Mouse (Mus musculus): ENCODE measurements around the gene Il20ra.
A peak's percentile ranks its signal among the peaks of the same experiment; 100 is the strongest.
"Not testable (repeated sequence)": the region's sequence is repeated elsewhere in the genome, so short reads cannot be mapped to it uniquely, and the experiment has no call there.

Il20ra gene

DNA sequence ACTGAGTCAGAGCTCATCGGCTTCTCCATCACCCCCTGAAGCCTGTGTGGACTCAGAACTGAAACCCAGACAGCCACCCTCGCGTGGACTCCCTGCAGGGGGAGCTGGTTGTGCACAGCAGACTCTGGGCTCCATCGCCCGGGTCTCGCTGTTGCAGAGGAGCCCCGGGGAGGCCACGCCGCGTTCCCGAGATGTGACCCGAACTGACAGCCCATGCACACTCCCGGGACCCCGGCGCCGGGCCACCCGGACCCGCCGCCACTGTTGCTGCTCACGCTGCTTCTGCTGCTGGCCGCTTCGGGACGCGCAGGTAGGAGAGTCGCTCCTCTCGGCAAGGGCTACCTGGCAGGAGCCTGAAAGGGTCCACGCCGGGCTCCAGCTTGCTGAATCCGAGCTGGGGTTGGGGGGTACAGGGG lies at the start of gene Il20ra:
Gene Il20ra, plus strand, starts transcription at position 150 of the 416 bp plus-strand sequence.
- peak; percentile 33 for DNase-seq (ENCODE audit: low read depth, low spot score)

DNA sequence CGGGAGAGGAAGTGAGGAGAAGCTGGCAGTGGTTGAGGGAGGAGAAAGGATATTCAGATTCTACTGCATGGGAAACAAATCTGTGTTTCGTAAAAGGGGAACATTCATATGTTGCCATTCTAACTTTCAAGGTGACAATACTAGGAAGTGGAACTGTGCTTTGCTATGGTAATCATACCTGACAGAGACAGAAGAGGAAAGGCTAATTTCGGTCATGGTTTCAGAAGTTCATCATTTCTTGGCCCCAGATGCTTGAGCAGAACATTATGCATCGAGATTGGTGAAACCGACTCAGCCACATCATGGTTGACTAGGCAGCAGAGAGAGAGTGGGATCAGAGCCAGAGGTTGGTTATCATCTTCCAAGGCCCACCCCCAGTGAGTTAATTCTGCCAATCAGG lies 43.4 kb upstream of the Il20ra start:
- DNase-seq (ENCODE audit: low read depth, low spot score), result no peak

DNA sequence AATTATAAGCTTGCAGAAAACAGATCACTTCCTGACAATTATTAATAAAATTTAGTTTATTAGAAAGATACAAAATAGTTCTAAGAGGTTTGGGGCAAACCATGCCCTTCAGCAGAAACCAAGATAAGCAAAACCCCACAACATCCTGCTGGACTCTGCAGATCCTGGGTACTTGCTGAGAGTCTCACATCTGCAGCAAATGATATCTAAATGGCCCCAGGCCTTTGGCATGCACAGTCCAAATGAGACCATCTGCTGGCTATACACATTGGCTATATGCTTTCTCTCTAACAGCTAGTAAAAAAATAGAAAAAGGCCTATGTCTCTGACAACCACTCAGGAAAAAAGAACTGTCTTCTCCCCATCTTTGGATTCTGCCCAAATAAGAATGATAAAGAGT lies 40.4 kb upstream of the Il20ra start:
- DNase-seq (ENCODE audit: low read depth, low spot score), result no peak

DNA sequence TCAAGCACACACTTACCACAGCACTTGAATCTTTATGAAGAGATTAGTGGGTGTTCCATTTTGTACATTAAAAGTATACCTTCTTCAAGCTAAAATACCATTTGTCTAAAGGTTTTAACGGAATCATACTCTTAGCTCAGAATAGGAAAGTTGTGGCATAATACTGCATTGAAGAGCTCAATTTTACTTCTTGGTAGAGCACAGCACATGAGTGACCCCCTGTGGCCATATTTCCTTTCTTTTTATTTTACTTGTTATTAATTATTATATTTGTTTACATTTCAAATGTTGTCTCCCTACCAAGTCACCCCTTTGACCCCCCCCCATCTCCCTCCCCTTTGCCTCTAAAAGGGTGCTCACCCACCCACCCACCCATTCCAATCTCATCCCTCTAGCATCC lies 39.2 kb upstream of the Il20ra start:
- no peak for DNase-seq (ENCODE audit: low read depth, low spot score)

DNA sequence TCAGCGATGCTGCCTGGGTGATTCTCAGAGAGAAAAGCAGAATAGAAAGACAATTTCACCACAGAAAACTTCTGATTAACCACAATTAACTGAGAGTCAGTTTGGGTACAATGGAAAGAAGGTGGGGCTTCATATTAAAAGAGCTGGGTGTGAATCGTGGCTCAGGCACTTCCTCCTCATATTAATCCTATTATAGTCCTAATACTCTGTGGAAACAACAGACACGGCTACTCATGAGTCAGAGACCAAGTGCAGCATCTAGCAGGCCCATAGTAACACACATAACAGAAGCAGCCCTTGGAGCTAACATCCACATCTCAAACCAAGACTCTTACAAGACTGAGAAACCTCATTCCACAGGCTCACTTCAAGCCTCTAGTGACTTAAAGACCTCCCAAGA lies 24.7 kb upstream of the Il20ra start:
- no peak for DNase-seq (ENCODE audit: low read depth, low spot score)

DNA sequence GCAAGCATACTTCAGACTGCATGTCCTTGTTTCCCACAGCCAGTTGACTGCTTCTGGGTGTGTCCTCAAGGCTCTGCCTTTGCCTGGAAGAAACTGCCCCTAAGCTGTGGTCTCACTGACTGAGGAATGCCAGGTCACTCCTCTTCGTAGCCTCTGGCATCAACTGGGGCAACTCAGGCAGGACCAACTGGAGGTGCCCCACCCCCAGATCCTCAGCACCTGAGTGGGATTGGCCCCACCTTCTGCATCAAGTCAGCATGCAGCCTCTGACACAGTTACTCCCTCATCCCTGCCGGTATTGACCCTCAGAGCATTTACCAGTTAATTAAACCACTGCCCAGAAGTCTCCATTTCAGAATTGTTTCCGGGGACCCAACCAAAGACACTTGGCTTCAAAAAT lies 21.1 kb upstream of the Il20ra start:
- no peak for DNase-seq (ENCODE audit: low read depth, low spot score)

DNA sequence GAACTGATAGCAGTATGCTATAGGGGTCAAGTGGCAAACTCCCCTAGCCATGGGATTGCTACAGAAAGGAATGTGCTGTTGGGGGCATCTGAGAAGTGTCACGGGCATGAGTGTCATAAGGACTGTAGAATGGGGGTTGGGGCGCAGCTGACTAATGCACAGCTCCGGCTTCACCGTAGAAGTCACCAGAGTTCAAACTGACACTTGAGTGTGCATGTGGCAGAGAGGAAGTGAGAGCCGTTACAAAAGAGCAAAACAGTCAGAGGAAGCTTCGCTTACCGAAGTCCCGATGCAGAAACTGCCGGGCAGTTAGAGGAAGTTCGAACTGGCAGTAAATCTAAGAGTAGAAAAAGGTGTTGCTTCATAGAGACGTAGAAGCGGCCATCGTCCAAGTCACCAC lies 20.6 kb upstream of the Il20ra start:
- DNase-seq (ENCODE audit: low read depth, low spot score), result no peak

DNA sequence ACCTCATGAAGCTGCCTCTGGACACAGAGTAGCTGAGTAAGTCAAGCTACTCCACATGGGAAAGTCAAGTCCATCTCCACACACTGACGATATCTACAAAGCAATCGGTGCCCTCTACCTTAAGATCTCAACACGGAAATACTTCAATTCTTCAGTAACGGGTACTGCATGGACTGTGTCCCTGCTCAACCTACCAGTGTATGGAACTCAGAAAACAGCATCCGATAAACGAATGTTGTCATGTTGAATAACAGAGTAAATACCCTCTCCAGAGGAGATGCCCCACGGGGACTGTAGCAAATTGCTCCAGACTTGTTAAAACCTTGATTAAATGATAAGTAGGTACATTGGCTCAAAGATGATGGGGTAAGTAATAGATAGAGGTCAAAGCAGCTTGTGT lies 20.0 kb upstream of the Il20ra start:
- no peak for DNase-seq (ENCODE audit: low read depth, low spot score)

DNA sequence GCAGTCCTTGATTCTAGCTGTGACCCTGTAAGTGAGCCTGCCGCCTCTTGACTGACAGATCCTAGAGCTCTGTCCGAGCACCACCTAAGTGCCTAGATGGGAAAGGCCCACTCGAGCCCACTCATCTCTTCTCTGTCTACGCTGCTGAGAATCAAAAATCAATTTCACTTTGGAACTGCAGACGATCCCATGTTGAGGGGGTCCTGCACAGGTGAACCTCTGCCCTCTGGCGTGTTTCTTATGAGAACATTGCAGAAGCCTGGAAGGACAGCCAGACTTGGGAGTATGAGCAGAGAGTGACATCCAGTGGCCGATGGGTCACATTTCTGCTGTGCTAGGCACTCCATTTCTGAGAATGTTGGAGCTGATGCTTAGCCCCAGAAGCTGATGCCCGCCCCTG lies 19.4 kb upstream of the Il20ra start:
- DNase-seq (ENCODE audit: low read depth, low spot score), result peak; percentile 23

DNA sequence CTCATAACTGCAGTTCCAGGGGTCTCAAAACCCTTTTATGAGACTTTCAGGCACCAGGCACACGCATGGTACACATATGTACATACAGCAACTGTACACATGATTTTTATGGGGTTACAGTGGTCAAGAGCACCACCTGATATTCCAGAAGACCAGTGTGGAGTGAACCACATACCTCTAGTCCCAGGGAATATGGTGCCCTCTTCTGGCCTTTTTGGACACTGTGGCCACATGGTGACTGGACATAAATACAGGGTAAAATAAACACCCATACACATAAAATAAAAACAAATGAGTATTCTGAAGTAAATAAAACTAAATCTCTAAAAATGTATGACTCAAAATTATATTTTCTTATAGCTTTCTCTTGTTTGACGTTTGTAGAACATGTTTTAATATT lies 18.7 kb upstream of the Il20ra start:
- no peak for DNase-seq (ENCODE audit: low read depth, low spot score)

DNA sequence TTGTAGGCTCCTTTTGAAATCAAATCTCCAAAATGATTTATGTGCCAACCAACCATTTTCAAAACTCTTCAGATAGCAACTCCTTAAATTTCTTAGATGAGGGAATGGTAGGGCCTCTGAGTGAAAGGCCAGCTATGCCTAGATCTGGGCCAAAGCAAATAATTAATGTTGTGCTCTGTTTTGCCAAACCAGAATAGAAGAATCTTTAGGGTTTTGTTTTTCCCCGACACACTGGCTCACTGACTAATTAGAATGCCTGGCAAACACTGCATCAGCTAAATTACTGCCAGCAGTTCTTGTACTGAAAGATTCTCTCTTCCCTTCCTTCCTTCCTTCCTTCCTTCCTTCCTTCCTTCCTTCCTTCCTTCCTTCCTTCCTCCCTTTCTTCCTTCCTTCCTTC lies 13.0 kb upstream of the Il20ra start:
- DNase-seq (ENCODE audit: low read depth, low spot score), result no peak

DNA sequence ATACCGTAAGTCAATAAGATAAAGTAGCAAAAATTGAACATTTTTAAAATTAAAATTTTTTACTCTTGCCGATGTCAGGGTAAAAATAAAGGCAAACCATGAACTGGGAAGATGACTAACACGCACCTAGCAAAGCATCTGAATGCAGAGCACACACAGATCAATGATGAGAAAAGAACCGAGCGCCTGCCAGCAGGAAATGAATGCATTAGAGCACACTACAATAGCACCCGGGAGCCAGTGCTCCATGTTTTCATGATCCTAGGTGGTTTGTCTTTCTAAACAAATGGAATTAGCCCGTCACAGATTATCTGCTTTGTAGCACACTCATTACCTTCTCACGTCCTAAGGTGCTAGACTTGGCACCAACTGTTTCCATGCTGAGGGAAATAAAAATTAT lies 7.9 kb upstream of the Il20ra start:
- no peak for DNase-seq (ENCODE audit: low read depth, low spot score)

DNA sequence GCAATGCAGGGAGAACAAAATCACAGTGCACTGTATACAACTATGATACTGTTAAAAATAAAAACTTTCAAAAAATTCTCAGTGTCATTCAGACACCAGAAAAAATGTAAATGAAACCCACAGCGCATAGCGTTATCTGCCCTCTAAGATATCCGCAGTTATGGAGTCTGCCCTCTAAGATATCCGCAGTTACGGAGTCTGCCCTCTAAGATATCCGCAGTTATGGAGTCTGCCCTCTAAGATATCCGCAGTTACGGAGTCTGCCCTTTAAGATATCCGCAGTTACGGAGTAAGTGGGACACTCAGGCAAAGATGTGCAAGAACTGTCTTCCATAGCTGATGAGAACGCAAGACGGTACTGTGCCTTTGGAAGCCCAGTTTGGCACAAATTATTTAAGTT lies 4.6 kb upstream of the Il20ra start:
- no peak for DNase-seq (ENCODE audit: low read depth, low spot score)

DNA sequence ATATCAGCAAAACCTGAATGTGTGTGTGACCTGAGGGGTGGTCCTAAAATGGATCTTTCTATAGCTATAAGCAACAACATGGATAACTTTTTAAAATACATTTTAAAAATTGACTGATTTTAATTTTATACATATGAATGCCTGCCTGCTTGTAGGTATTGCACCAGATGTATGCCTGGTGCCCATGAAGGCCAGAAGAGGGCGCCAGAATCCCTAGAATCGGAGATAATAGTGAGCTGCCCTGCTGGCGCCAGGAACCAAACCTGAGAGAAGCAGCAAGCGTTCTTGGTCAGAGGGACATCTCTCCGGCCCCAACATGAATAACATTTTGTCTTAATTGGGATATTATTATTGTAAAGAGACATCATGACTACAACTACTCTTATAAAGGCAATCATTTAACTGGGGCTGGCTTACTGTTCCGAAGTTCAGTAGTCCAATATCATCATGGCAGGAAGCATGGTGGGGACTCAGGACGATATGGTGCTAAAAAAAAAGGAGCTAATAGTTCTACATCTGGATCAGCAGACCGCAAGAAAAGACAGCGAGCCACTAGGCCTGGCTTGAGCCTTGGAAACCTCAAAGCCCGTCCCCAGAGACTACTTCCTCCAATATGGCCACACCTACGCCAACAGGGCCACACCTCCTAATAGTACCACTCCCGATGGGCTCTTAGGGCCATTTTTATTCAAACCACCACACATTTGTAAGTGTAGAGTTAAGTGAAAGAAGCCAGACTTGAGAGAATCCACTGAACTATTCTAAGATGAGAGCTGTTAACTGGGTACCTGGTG lies 3.9 kb upstream of the Il20ra start:
- DNase-seq (ENCODE audit: low read depth, low spot score), result peak; percentile 35

DNA sequence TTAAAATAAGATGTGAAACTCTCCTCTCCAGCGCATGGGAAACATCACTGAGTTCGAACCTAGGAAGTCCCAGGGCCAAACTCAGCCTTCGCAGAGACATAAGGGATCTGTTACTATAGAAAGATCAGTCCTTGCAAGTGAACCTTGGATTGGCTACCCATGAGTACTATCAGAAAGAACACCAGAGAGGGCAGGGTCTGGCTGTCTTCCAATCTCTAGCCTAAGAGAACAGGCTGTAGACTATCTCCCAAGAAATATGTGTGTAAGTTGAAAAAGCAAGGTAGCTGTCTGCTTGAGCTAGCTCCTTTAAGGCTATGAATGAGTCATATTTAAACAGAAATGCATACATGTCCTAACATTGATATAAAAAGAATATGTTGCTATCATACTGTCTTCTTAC lies 1.4 kb upstream of the Il20ra start:
- DNase-seq (ENCODE audit: low read depth, low spot score), result no peak

DNA sequence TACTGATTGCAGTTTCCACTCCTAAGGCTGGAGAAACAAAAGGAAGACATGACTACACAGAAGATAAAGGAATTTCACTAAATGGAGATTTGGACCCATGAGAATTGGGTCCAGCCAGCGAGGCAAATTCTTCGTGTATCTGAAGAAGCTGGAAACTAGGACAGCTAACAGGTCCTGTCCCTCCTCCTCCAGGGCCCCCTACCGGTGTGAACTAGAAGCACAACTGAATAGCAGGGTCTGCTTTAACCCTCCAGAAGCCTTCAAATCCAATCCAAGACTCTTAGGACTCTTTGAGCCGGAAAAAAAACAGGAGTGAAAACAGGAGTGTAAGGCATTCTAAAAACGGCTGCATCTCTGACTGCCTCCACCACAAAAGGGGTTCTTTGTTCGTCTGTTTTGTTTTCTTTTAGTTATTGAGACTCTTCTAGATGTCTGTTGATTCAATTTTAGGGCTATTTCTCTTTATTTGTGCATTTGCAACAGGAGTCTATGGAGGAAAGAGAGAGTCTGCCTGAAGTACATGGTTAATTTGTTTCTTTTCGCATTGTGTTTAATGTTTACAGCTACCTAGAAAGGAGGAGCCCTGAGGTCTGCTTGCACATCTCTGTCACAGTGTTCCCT lies 709 bp upstream of the Il20ra start:
- DNase-seq (ENCODE audit: low read depth, low spot score), result no peak

DNA sequence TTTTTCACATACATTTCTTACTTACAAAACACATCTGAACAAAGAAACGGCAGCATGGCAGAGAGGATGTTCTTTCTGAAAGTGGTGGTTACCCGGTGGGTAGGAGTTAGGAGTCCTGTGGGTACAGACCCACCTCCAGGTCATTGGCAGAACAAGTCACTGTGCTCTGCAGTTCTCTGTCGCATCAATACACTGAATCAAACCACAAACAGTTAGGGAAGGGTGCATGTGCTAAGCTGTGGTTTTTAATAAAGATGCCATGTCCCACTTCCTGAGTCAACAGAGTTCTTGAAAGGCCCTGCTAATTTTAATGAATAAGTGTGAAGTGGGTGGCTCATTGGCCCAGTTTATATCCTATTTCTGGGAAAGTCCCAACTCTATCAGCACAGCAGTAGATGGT lies 6.3 kb downstream of the Il20ra start:
- DNase-seq (ENCODE audit: low read depth, low spot score), result no peak

DNA sequence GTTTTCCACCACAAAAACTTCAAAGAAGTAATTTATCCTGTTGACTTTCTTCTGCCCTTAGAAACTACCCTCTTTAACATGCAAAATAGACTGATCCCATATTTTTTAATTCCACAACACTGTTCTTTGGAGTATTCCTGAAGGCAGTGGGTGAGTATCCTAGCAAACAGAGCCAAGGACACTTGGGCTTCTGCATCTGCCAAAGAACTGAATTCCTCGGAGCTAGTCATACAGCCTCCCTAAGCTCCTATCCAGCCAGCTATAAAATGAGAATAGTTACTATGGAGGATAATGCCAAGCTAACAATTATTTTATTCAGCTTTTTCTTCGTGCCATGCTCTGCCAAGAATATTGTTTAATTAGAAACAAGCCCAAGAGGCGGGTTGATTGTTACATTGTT lies 9.9 kb downstream of the Il20ra start:
- no peak for DNase-seq (ENCODE audit: low read depth, low spot score)

DNA sequence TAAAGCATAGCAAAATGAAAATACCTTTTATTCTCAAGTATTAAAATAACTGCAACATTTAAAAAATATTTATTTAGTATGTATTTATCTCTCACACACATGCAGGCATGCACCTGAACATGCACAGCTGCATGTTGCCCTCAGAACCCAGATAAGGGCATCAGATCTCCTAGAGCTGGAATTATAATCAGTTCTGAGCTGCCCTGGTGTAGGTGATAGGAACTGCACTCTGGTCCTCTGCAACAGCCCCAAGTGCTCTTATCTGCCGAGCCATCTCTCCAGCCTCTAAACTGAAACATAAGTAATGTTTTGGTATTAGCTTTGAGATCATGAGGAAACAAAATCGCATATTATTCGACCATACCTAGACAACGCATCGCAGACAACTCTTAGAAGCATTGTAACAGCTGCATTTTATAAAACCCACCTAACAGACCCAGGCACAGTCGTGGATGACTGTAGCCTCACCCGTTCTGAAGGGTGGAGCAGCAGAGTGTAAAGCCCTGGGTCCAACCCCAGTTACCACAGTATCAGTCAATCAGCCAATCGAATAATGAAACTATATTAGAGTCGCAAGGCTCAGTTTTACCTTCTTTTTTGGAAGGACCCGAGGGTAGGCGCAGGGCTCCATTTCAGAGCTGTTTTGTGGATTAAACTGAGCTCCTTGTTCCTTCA lies 11.9 kb downstream of the Il20ra start:
- no peak for DNase-seq (ENCODE audit: low read depth, low spot score)

DNA sequence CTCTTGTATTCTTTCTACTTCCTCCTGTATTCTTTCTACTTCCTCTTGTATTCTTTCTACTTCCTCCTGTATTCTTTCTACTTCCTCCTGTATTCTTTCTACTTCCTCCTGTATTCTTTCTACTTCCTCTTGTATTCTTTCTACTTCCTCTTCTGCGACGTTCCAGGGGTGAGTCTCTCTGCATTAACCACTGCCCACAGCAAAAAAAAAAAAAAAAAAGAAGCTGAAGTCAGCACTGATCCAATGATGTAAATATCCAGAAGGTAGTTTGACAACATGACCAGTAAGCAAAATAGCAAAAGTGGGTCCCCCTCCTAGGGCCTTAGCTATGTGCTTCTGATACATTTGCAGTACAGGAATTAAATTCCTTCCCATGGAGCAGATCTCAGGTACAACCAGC lies 26.1 kb downstream of the Il20ra start:
- not testable (repeated sequence) for DNase-seq (ENCODE audit: low read depth, low spot score)

DNA sequence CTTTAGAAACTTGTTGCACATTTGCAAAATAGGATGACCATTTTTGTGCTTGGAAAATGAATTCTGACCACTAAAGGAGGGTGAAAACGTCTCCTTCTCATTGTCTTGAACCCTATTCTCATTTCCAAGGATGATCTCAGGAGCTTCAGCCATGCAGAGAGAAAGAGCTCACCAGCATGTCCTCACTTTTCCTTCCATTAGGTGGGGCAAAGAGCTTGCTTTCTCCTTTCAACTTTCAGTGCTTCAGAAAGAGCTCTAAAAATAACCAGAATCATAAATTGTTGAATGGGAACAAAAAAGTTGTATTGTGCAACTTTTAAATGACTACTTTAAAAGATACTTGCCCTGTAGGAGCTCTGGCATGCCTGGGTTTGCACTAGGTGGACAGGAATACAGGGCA lies 33.3 kb downstream of the Il20ra start:
- no peak for DNase-seq (ENCODE audit: low read depth, low spot score)

DNA sequence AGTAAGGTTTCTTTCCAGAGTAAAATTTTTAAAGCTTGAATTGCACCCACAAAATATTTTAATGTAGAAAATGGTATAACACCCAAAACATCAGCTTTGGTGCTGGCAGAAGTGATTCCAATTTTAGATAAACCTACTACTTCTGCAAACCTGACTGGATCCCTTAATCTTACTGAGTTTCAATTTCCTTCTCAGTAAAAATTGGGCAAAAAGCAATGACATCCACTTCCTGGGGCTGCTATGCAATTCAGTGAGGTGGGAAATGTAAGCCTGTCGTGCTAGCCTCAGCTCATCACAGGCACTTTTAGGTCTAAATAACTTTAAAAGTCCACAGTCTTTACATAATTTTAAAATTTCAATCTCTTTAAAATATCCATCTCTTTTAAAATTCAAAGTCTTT lies 33.8 kb downstream of the Il20ra start:
- no peak for DNase-seq (ENCODE audit: low read depth, low spot score)

DNA sequence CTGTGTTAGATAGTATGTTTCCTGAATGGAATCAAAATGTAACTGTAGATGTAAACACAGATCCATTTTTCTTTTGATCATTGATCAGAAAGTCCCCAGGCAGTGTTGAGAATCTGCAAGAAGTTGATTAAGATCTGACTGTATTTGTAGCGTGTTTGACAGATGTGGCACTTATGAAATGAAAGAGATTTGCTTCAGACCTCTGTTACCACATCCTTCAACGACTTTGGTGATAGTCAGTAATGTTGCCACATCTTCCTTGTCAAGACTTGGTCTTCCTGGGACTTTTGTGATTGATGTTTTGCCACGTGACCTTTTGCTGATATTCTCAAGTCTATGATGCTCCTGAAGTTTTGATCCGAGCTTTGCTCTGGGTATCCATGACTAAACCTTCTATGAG lies 35.3 kb downstream of the Il20ra start:
- DNase-seq (ENCODE audit: low read depth, low spot score), result no peak

Data from forelimb bud, embryonic 11.5 days (tissue).